Mouse (Mus musculus) hindbrain, embryonic 13.5 days (tissue): ENCODE data around the gene Dtx2. TPM values are rescaled to one million over a fixed set of nuclear protein-coding genes. Genes with fewer than 3 reads are reported as not detected.

ENCODE experiments used
- ATAC-seq: fragments of 200-750 bp; cut with Nextera tagmentation; 2 replicates; pipeline ENCODE4 v1.8.0; 2017; ENCODE audit warnings: moderate TSS enrichment; ENCODE audit not compliant: low FRiP score
- H3K27ac ChIP-seq: fragments of 300-500 bp; sonication (generic); 2 replicates; pipeline ENCODE4 v1.5.1; 2015; ENCODE audit warnings: inconsistent platforms, mild to moderate bottlenecking, moderate library complexity
- H3K27me3 ChIP-seq: fragments of 300-500 bp; sonication (generic); 2 replicates; pipeline ENCODE4 v1.6.1; 2015; ENCODE audit warnings: mild to moderate bottlenecking, inconsistent platforms
- H3K36me3 ChIP-seq: fragments of 300-500 bp; sonication (generic); 2 replicates; pipeline ENCODE4 v1.6.1; 2015; ENCODE audit warnings: mild to moderate bottlenecking, inconsistent platforms
- H3K4me1 ChIP-seq: fragments of 300-500 bp; sonication (generic); replicated peaks from 2 replicates; pipeline ENCODE4 v1.6.1; 2015; ENCODE audit warnings: inconsistent platforms
- H3K4me2 ChIP-seq: fragments of 300-500 bp; sonication (generic); 2 replicates; pipeline ENCODE4 v1.6.1; 2015; ENCODE audit warnings: inconsistent platforms, mild to moderate bottlenecking, moderate library complexity
- H3K4me3 ChIP-seq: fragments of 300-500 bp; sonication (generic); 2 replicates; pipeline ENCODE4 v1.5.1; 2015; ENCODE audit warnings: mild to moderate bottlenecking, inconsistent platforms
- H3K9ac ChIP-seq: fragments of 300-500 bp; sonication (generic); 2 replicates; pipeline ENCODE4 v1.6.1; 2015; ENCODE audit warnings: mild to moderate bottlenecking, inconsistent platforms
- H3K9me3 ChIP-seq: fragments of 300-500 bp; sonication (generic); 2 replicates; pipeline ENCODE4 v1.6.1; 2016; ENCODE audit warnings: inconsistent platforms
- WGBS: fragments of 180-500 bp; shearing (Covaris S2); methylation state at CpG from one replicate; pipeline ENCODE4 v1.1.7; 2015; 5-methylcytosine and 5-hydroxymethylcytosine counted together
- polyA plus RNA-seq: library from polyadenylated mRNA; unstranded; fragments of >200 nt; fragmentation: Nextera tagmentation; extraction: Ambion mirVana; gene quantifications from 2 replicates; pipeline ENCODE4 v1.2.1, GENCODE M21; 2015

The Dtx2 gene
- polyA plus RNA-seq, 1 experiment from 2014 or later = 25.6 TPM

DNA sequence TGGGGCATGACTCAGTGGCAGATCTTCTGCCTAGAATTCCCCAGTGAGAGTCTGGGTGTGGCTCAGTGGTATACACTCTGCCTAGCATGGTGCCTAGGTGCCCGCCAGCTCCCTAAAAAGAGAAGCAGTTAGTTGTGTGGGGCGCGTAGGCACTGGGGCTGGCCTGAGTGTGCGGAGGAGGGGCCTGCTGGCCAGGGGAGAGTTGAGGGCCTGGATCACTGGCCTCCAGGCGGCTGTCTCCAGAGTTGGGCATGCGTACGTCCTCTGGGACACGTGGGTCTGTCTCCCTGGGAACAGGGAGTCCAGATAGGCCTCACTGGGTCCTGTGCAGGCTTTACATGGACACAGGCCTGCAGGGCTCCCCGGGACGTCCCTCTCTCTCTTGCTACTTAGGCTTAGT lies 20.3 kb downstream of the Dtx2 start:
- H3K4me2 ChIP-seq = no peak overlapping the region

DNA sequence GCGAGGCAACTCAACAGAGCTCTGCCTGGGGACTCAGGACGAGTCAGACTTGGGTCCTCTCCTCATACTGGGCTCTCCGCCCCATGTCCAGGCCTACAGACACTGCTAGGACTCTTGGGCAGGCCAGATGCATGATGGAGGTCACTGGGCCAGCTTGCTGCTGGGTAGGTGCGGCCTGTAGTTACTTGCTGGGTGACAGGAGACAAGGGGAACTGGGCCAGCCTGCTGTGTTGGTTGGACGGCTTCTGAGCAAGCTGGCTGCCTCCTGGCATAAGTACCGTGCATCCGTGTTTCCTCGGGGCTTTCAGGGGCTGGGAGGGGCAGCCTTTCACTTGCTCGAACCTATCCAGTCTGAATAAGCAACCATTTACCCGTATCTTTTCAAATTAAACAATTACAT lies 21.0 kb downstream of the Dtx2 start:
- no peak overlapping the region for H3K4me2 ChIP-seq
- H3K36me3 ChIP-seq = peaks cover 55% of the 10 kb centered on the region
- ATAC-seq = no peak
- H3K27ac ChIP-seq = peak overlapping the region; percentile 32; the same call in 1 of the 2 replicates
- 0 out of 2 replicates have a peak overlapping the region, but pooled peaks have one; percentile 8 for H3K9ac ChIP-seq
- H3K4me3 ChIP-seq = no peak overlapping the region
- 81% methylated on average over 10 of the region's 10 CpGs for WGBS
- H3K9me3 ChIP-seq = no peaks in the 10 kb centered on the region
- no peaks in the 10 kb centered on the region for H3K27me3 ChIP-seq
- peaks cover 32% of the 10 kb centered on the region for H3K4me1 ChIP-seq

More for the DNA sequence above, 20.3 kb downstream of the Dtx2 start:
- Histone ChIP-seq H3K4me3 (no peak overlapping the region), H3K27me3 (no peaks in the 10 kb centered on the region), H3K9me3 (no peaks in the 10 kb centered on the region), H3K27ac (no peak overlapping the region), H3K4me1 (peaks cover 32% of the 10 kb centered on the region), H3K36me3 (peaks cover 57% of the 10 kb centered on the region), H3K9ac (no peak overlapping the region)
- no peak for ATAC-seq
- WGBS = 87% methylated on average over 10 of the region's 10 CpGs

DNA sequence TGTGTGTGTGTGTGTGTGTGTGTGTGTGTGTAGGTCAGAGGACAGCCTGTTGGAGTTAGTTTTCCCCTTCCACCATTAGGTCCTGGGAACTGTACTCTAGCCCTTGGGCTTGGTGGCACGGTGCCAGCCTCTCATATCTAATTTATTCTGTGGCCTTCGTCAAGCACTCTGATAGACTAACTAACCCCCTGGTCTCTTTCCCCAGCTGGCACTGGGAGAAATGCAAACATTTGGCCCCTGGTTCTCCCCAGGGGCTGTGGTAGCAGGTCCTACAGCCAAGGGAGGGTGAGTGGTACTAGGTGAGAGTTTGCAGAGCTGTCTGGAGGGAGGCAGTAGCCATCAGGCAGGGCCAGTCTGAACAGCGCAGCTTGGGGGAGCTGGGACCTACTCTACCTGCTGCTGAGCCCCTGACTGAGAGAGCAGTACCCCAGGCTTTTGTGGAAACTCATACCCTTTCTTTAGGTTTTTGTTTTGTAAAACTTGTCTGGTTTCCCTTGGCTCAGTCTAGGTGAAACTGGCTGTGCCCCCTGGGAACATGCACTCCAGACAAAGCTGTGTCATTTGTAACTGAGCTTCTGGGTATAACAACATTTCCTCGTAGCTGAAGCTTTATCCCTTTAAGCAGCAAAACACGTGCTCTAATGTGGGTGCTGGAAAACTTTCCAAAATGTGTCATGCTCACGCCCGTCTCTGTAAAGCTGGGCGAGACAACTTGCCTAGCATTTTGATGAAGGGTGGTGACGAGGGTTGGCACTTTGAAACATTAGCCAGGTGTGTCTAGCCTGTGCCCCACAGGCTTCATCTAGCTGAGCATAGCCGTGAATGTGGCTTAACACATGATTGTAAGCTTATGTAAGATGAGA lies 21.6 kb downstream of the Dtx2 start:
- no peak overlapping the region for H3K4me3 ChIP-seq
- H3K36me3 ChIP-seq = peaks cover 49% of the 10 kb centered on the region
- H3K27me3 ChIP-seq = no peaks in the 10 kb centered on the region
- no peaks in the 10 kb centered on the region for H3K9me3 ChIP-seq
- H3K9ac ChIP-seq = 0 out of 2 replicates have a peak overlapping the region, but pooled peaks have one; percentile 19
- WGBS = 77% methylated on average over 10 of the region's 10 CpGs
- no peak for ATAC-seq
- H3K4me2 ChIP-seq = no peak overlapping the region
- peak overlapping the region; percentile 35; the same call in 1 of the 2 replicates for H3K27ac ChIP-seq
- H3K4me1 ChIP-seq = peaks cover 32% of the 10 kb centered on the region

DNA sequence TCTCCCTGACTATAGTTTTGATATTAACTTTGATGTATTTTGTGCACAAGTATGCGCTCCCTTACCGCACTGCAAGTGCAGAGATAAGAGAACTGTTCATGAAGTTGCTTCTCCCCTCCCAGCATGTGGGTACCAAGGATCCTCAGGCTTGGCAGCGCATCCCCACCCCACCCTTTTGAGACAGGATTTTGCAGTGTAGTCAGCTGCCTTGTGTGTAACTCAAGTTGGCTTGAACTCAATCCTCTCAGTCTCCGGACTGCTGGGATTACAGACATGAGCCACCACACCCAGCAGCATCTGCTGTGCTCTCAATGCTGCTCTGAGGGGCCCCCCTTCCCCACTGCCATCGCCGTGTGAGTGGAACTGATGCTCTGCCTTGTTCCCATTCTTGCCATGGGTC lies 22.7 kb downstream of the Dtx2 start:
- 92% methylated on average over 6 of the region's 6 CpGs for WGBS
- H3K4me1 ChIP-seq = peaks cover 32% of the 10 kb centered on the region
- peaks cover 44% of the 10 kb centered on the region for H3K36me3 ChIP-seq
- no peaks in the 10 kb centered on the region for H3K27me3 ChIP-seq
- no peak overlapping the region for H3K4me3 ChIP-seq
- H3K4me2 ChIP-seq = no peak overlapping the region
- no peaks in the 10 kb centered on the region for H3K9me3 ChIP-seq
- ATAC-seq = no peak
- H3K9ac ChIP-seq = no peak overlapping the region
- no peak overlapping the region for H3K27ac ChIP-seq

DNA sequence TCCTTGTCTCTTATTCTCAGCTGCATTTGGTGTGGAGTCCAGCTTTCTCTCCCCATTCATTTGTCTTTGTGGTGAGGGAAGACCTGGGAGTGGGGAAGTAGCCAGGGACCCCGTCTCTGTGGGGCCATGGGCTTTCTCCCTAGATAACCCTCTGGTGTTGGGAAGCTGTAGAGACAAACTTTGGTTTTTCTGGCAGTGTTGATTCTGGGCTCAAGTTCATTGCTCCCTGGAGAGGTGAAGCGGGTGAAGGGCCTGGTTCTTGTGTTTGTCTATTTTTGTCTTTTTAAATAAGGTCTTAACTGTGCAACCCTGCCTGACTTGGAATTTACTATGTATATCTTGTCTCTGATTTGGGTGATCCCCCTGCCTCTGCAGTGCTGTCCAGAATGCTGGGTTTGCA lies 24.1 kb downstream of the Dtx2 start:
- no peak overlapping the region for H3K27ac ChIP-seq
- no peaks in the 10 kb centered on the region for H3K27me3 ChIP-seq
- H3K4me3 ChIP-seq = no peak overlapping the region
- H3K36me3 ChIP-seq = peaks cover 34% of the 10 kb centered on the region
- no peak overlapping the region for H3K4me2 ChIP-seq
- no peaks in the 10 kb centered on the region for H3K9me3 ChIP-seq
- H3K4me1 ChIP-seq = peaks cover 32% of the 10 kb centered on the region
- no peak overlapping the region for H3K9ac ChIP-seq
- WGBS = 91% methylated on average over 2 of the region's 2 CpGs
- no peak for ATAC-seq

DNA sequence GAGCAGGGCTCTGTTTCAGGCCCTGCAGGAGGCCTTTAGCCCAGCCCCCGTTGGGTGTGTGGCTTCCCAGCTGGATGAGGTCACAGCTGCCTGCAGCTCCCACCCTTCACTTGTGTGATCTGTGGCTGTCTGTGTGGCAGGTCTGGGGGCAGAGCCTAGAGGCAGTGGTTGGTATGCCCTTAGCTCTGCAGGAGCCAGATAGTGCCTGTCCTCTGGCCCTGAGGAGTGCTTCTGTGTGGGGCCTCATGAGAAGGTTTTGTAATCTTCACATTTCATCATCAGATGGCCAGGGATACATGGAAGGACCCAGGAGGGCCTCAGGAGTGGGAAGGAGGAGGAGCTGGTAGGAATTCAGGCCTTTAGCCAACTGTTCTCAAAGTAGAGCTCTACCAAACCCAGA lies 25.3 kb downstream of the Dtx2 start:
- Histone ChIP-seq H3K4me3 (no peak overlapping the region), H3K36me3 (peaks cover 38% of the 10 kb centered on the region), H3K9ac (no peak overlapping the region), H3K4me1 (peaks cover 30% of the 10 kb centered on the region), H3K27me3 (no peaks in the 10 kb centered on the region), H3K27ac (no peak overlapping the region), H3K4me2 (no peak overlapping the region), H3K9me3 (no peaks in the 10 kb centered on the region)
- ATAC-seq = no peak
- WGBS = 46% methylated on average over 1 of the region's 1 CpGs

DNA sequence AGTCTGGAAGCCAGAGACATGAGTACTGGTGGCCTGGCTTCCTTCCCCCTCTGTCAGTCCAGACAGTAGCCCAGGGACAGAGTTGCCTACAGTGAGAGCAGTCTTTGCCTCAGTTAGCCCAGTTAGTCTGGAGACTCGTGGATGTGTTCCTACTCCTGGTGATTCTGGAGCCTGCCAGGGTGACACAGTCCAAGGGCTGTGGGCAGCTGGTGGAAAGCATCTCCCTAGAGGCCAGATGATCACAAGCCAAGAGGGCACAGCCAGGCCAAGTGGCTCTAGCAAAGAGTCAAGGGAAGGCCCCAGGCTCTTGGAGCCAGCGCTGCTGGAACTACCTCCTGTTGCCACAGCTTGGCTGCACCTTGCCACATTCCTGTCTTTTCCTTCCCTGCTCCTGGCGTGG lies 31.1 kb downstream of the Dtx2 start:
- no peaks in the 10 kb centered on the region for H3K27me3 ChIP-seq
- peaks cover 69% of the 10 kb centered on the region for H3K36me3 ChIP-seq
- H3K4me1 ChIP-seq = no peaks in the 10 kb centered on the region
- H3K9me3 ChIP-seq = no peaks in the 10 kb centered on the region
- no peak overlapping the region for H3K4me3 ChIP-seq
- H3K4me2 ChIP-seq = no peak overlapping the region
- no peak overlapping the region for H3K9ac ChIP-seq
- 88% methylated on average over 3 of the region's 3 CpGs for WGBS
- ATAC-seq = no peak
- H3K27ac ChIP-seq = no peak overlapping the region

DNA sequence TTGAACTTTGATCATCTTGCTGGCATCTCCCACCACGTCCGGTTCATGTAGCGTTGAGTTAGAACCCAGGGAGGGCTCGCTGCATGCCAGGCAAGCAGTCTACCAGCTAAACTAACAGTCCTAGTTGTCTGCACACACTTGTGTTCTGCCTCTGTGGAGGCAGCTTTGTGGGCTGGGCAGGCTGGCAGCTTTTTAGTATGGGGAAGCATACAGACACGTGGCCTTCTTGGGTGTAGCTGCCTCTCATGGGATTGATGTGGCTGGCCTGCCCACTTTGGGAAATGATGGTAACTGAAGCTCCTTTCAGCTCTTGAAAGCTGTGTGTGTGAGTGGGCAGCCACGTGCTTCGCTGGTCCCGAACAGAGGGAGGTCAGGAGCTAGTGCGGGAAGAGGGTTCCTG lies 32.3 kb downstream of the Dtx2 start:
- H3K27ac ChIP-seq = no peak overlapping the region
- peaks cover 76% of the 10 kb centered on the region for H3K36me3 ChIP-seq
- no peaks in the 10 kb centered on the region for H3K4me1 ChIP-seq
- WGBS = 82% methylated on average over 9 of the region's 9 CpGs
- no peaks in the 10 kb centered on the region for H3K27me3 ChIP-seq
- no peak for ATAC-seq
- no peak overlapping the region for H3K4me2 ChIP-seq
- no peak overlapping the region for H3K4me3 ChIP-seq
- no peaks in the 10 kb centered on the region for H3K9me3 ChIP-seq
- no peak overlapping the region for H3K9ac ChIP-seq

DNA sequence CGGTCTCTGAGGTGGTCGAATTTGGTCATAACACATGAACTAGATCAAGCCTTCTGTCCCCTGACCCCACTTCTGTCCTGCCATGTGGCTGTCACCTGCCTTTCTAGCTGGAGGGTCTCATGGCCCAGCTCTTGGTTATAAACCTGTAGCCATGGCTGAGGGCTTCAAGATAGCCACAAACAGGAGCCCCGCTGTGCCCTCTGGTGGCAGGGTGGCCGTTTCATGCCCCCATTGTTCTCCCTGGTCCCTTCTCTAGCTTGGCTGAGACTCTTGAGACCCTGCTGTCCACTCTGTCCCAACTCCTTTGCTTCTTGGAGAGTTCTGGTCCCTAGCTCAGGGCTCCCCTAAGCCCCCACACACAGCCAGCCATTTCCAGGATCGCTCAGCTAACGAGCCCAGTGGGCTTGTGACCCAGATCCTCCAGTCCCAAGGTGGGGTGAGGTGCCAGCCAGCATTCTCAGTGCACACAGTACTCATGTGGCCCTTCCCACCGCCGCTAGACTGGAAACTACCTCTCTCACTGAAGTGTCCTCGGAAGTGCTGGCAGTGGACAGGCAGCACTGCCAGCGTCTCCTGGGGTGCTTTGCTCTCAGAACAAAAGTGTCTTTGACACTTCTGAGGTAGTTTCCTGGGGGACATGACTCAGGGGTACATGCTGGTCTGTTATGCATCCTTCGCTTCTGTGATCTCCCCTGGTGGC lies 33.2 kb downstream of the Dtx2 start:
- 77% methylated on average over 11 of the region's 11 CpGs for WGBS
- Histone ChIP-seq H3K4me3 (no peak overlapping the region), H3K27ac (no peak overlapping the region), H3K4me2 (no peak overlapping the region), H3K9me3 (no peaks in the 10 kb centered on the region), H3K27me3 (no peaks in the 10 kb centered on the region), H3K4me1 (no peaks in the 10 kb centered on the region), H3K36me3 (peaks cover 84% of the 10 kb centered on the region), H3K9ac (no peak overlapping the region)
- no peak for ATAC-seq

DNA sequence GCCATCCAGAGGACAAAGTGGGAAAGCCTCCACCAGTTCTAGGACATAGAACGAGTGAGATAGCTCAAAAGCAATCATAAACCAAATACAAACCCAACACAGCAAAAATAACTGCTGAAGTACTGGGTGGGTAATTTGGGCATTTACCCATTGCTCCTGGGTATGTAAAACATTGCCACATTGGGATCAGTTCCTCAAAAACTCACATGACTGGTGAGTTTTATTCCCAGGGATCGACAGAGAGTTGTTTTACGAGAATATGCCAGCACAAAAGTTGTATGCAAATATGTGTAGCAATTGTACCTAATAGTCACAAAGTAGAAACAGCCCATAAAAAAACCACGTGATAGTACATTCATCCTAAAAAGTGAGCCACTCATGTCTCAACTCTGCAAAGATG lies 40.3 kb downstream of the Dtx2 start:
- peaks cover 34% of the 10 kb centered on the region for H3K36me3 ChIP-seq
- no peak overlapping the region for H3K4me2 ChIP-seq
- H3K4me1 ChIP-seq = no peaks in the 10 kb centered on the region
- no peak overlapping the region for H3K4me3 ChIP-seq
- H3K27ac ChIP-seq = no peak overlapping the region
- H3K9me3 ChIP-seq = no peaks in the 10 kb centered on the region
- H3K27me3 ChIP-seq = no peaks in the 10 kb centered on the region
- 86% methylated on average over 4 of the region's 4 CpGs for WGBS
- no peak overlapping the region for H3K9ac ChIP-seq
- no peak for ATAC-seq

DNA sequence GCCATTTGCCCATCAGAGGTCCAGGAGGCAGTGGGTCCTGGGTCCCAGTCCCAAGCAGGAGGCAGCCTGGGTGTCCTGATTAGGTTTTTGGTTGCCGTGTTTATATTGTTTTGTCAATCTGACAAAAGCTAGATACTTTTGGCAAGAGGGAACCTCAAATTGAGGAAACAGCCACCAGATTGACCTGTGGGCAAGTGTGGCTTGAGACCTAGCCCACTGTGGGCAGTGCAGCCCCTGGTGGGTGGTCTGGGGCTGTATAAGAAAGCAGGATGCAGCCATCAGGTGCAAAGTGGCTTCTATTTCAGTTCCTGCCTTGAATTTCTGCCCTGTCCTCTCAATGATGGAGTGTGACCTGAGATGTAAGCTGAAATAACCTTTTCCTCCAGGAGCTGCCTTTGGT lies 40.7 kb downstream of the Dtx2 start:
- no peak for ATAC-seq
- H3K4me2 ChIP-seq = no peak overlapping the region
- no peak overlapping the region for H3K4me3 ChIP-seq
- H3K27me3 ChIP-seq = no peaks in the 10 kb centered on the region
- H3K36me3 ChIP-seq = peaks cover 30% of the 10 kb centered on the region
- no peak overlapping the region for H3K9ac ChIP-seq
- no peaks in the 10 kb centered on the region for H3K4me1 ChIP-seq
- H3K27ac ChIP-seq = no peak overlapping the region
- H3K9me3 ChIP-seq = no peaks in the 10 kb centered on the region
- 78% methylated on average over 1 of the region's 1 CpGs for WGBS

DNA sequence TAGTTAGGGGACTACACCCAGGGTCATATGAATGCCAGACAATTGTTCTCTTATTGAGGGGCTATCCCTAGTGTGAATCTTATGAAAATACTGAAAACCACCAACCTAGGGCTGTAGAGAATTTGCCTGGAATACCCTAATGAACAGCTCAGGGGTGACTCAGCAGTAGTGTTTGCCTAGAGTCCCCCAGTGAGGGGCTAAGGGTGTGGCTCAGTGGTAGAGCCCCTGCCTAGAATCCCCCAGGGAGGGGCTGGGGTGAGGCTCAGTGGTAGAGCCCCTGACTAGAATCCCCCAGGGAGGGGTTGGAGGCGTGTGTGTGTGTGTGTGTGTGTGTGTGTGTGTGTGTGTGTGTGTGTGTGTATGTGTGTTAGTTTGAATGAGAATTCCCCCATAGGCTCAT lies 42.1 kb downstream of the Dtx2 start:
- H3K4me1 ChIP-seq = no peaks in the 10 kb centered on the region
- H3K4me2 ChIP-seq = no peak overlapping the region
- H3K9ac ChIP-seq = no peak overlapping the region
- H3K9me3 ChIP-seq = no peaks in the 10 kb centered on the region
- ATAC-seq = no peak
- peaks cover 17% of the 10 kb centered on the region for H3K36me3 ChIP-seq
- H3K27ac ChIP-seq = no peak overlapping the region
- no peak overlapping the region for H3K4me3 ChIP-seq
- no peaks in the 10 kb centered on the region for H3K27me3 ChIP-seq
- WGBS = 94% methylated on average over 1 of the region's 1 CpGs
